Mouse (Mus musculus) liver, adult 2 months (tissue): ENCODE measurements around the gene Gabpa. TPM values are rescaled to one million over a fixed set of nuclear protein-coding genes. Genes with fewer than 3 reads are reported as not detected.
A peak's percentile ranks its signal among the peaks of the same experiment; 100 is the strongest.

ENCODE experiments used
- DNase-seq: peaks from one replicate; pipeline ENCODE4 v3.0.0-alpha.2; 2011; ENCODE audit warnings: low read depth, low spot score; ENCODE audit errors: extremely low read depth
- H3K27ac ChIP-seq: fragments of 200-500 bp; replicated peaks from 2 replicates; pipeline ENCODE4 v1.5.1; 2012; ENCODE audit warnings: low read depth, mild to moderate bottlenecking, control low read depth, inconsistent platforms, low read length; ENCODE audit not compliant: insufficient read depth
- H3K27me3 ChIP-seq: fragments of 200-500 bp; 2 replicates; pipeline ENCODE4 v1.6.1; 2012; ENCODE audit warnings: mild to moderate bottlenecking, moderate library complexity, low read length, inconsistent platforms; ENCODE audit not compliant: control insufficient read depth, insufficient read depth
- H3K36me3 ChIP-seq: fragments of 200-500 bp; 2 replicates; pipeline ENCODE4 v1.6.1; 2012; ENCODE audit warnings: low read length, inconsistent platforms; ENCODE audit not compliant: control insufficient read depth, insufficient read depth
- H3K4me1 ChIP-seq: fragments of 200-500 bp; 2 replicates; pipeline ENCODE4 v1.6.1; 2011; ENCODE audit warnings: low read length; ENCODE audit not compliant: control insufficient read depth, insufficient read depth
- H3K4me3 ChIP-seq: fragments of 200-500 bp; 2 replicates; pipeline ENCODE4 v1.5.1; 2011; ENCODE audit warnings: low read depth, mild to moderate bottlenecking, control low read depth, low read length, moderate library complexity; ENCODE audit not compliant: insufficient read depth
- H3K79me2 ChIP-seq: fragments of 200-500 bp; 2 replicates; pipeline ENCODE4 v1.6.1; 2012; ENCODE audit warnings: inconsistent platforms, mild to moderate bottlenecking, low read length, moderate library complexity; ENCODE audit not compliant: control insufficient read depth, insufficient read depth
- H3K9ac ChIP-seq: fragments of 200-500 bp; 2 replicates; pipeline ENCODE4 v1.6.1; 2012; ENCODE audit warnings: low read depth, mild to moderate bottlenecking, control low read depth, inconsistent platforms, low read length
- CTCF ChIP-seq: fragments of 200-500 bp; IDR thresholded peaks from 2 replicates; pipeline ENCODE4 v1.5.1; 2011; ENCODE audit warnings: low read depth, low read length, control low read depth
- POLR2A ChIP-seq: fragments of 200-500 bp; IDR thresholded peaks from 2 replicates; pipeline ENCODE4 v1.6.1; 2011; ENCODE audit warnings: low read length, control low read depth; ENCODE audit not compliant: insufficient read depth; ENCODE audit errors: extremely low read depth
- WGBS: fragments of 180-500 bp; shearing (Covaris S2); methylation state at CpG from one replicate; pipeline ENCODE4 v1.1.7; 2018; 5-methylcytosine and 5-hydroxymethylcytosine counted together
- polyA plus RNA-seq: library from polyadenylated mRNA; depleted of rRNA; stranded (reverse); fragments of >200 nt; gene quantifications from 2 replicates; pipeline ENCODE4 v1.2.3, GENCODE M21; 2012; rRNA removed
- total RNA-seq: library from RNA; depleted of rRNA; stranded (reverse); fragments of >200 nt; gene quantifications from 2 replicates; pipeline ENCODE4 v1.2.3, GENCODE M21; 2014; rRNA removed

Gene Gabpa
- total RNA-seq, result 32.3 and 36.4 TPM in 2 replicates
- polyA plus RNA-seq, result 5.8 and 6.7 TPM in 2 replicates

DNA sequence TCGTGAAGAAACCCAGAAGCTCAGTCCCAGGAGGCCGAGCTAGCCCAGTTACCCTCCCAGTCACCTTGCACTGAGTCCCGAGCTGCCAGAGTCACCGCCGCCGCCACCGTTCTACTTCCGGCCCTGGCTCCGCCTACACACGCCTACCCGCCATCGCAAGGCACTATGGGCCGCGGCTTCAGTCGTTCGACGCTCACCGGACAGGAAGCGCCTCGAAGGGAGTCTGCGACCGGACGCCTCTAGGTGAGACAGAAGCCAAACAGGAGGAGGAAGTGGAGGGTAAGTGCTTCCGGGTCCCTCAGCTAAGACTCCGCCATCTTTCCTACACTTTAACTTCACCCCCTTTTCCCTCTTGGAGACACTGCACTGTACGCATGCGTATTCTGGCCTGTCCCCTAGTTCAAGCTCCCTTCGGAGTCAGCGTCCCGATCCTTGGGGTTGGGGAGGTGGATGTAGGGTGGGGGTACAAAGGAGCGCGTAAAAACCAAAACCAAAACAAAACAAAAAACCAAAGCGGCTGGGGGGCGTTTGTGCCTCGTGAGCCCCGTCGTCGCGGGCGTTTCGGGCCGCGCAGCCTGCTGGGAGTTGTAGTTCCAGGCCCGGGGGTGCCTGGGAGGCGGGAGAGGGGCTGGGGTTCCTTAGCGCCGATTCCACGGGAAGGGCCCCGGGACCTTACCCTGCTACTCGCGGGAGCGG is at the start of gene Gabpa:
Gene Gabpa, plus strand, starts transcription at position 181 of the 696 bp plus-strand sequence.
- peaks cover 21% of the 10 kb centered on the region for H3K79me2 ChIP-seq
- H3K4me1 ChIP-seq, result peaks cover 14% of the 10 kb centered on the region; the same call in 1 of the 2 replicates
- DNase-seq, result peak; percentile 98
- peak within 1 kb of the TSS; percentile 86 for H3K4me3 ChIP-seq
- H3K27me3 ChIP-seq, result no peaks in the 10 kb centered on the region
- under 1% methylated on average over 52 of the region's 52 CpGs for WGBS
- TF ChIP-seq POLR2A (peak; percentile 85; the same call in 1 of the 2 replicates), CTCF (no peak)
- H3K9ac ChIP-seq, result peak within 1 kb of the TSS; percentile 98
- peak within 1 kb of the TSS; percentile 98 for H3K27ac ChIP-seq
- H3K36me3 ChIP-seq, result peaks cover 24% of the 10 kb centered on the region

- no peaks in the 10 kb centered on the region for H3K4me1 ChIP-seq
- no peaks in the 10 kb centered on the region for H3K36me3 ChIP-seq
- DNase-seq, result no peak
- H3K79me2 ChIP-seq, result no peaks in the 10 kb centered on the region
- no peak overlapping the region for H3K4me3 ChIP-seq
- WGBS, result 55% methylated on average over 7 of the region's 7 CpGs
- no peak overlapping the region for H3K9ac ChIP-seq
- TF ChIP-seq CTCF, result no peak
- no peak for TF ChIP-seq POLR2A
- H3K27ac ChIP-seq, result no peak overlapping the region
- H3K27me3 ChIP-seq, result no peaks in the 10 kb centered on the region
Observed at GRCm38 (mm10) chr16:84784966-84785365, 49.8 kb upstream of the Gabpa start.

- no peak for DNase-seq
- Histone ChIP-seq H3K79me2 (no peaks in the 10 kb centered on the region), H3K9ac (no peak overlapping the region), H3K27ac (no peak overlapping the region), H3K4me3 (no peak overlapping the region), H3K4me1 (no peaks in the 10 kb centered on the region; the same call in 1 of the 2 replicates), H3K27me3 (no peaks in the 10 kb centered on the region), H3K36me3 (no peaks in the 10 kb centered on the region)
- 66% methylated on average over 2 of the region's 2 CpGs for WGBS
- no peak for TF ChIP-seq POLR2A
- TF ChIP-seq CTCF, result no peak
Observed at GRCm38 (mm10) chr16:84790595-84791165, 44.0 kb upstream of the Gabpa start.

- Histone ChIP-seq H3K4me1 (no peaks in the 10 kb centered on the region; the same call in 1 of the 2 replicates), H3K27me3 (no peaks in the 10 kb centered on the region), H3K27ac (no peak overlapping the region), H3K79me2 (no peaks in the 10 kb centered on the region), H3K36me3 (no peaks in the 10 kb centered on the region), H3K9ac (no peak overlapping the region), H3K4me3 (no peak overlapping the region)
- no peak for DNase-seq
- TF ChIP-seq CTCF (no peak), POLR2A (no peak)
- WGBS, result 94% methylated on average over 14 of the region's 14 CpGs
Observed at GRCm38 (mm10) chr16:84793401-84793800, 41.3 kb upstream of the Gabpa start.

DNA sequence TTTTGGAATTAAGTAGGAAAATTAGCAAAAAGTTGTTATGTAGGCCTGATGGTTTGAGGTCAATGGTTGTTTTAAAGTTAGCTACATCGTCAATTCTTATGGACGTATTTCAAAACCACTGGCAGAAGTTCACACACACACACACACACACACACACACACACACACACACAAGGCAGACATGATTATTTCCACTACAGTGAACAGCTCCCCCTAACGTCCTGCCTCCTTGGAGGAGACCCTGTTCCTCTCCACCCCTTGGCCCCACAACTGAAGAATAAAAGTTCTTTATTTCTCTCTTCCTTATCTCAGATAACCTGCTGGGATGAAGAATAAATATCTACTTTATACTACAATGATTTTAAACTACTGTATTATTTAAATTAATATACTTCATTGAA is 39.4 kb upstream of the Gabpa start:
- no peak for TF ChIP-seq POLR2A
- TF ChIP-seq CTCF, result 0 out of 2 replicates have a peak, but pooled peaks have one; percentile 15
- 31% methylated on average over 3 of the region's 3 CpGs for WGBS
- no peaks in the 10 kb centered on the region for H3K27me3 ChIP-seq
- no peak overlapping the region for H3K27ac ChIP-seq
- H3K4me1 ChIP-seq, result no peaks in the 10 kb centered on the region; the same call in 1 of the 2 replicates
- DNase-seq, result peak; percentile 22
- H3K4me3 ChIP-seq, result no peak overlapping the region
- no peak overlapping the region for H3K9ac ChIP-seq
- H3K36me3 ChIP-seq, result no peaks in the 10 kb centered on the region
- no peaks in the 10 kb centered on the region for H3K79me2 ChIP-seq

DNA sequence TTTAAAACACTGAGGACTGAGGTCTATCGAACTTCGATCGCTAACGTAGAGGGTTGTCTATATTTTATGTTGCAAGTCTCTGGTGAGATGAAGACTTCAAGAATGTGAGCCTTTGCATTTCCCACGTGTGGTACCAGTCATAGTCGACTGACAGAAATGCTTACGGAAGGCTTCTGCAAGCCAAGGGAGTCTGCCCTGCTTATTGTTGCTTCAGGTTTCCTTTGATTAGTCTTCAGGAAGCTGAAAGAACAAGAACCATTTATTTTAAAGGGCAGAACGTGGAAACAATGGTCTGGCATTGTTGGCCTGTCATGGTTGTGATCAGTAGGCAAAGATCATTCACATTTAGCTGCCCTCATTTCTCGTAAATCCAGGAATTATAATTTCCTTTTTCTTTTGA is 38.0 kb upstream of the Gabpa start:
- Histone ChIP-seq H3K4me1 (no peaks in the 10 kb centered on the region; the same call in 1 of the 2 replicates), H3K36me3 (no peaks in the 10 kb centered on the region), H3K9ac (no peak overlapping the region), H3K4me3 (no peak overlapping the region), H3K27ac (no peak overlapping the region), H3K27me3 (no peaks in the 10 kb centered on the region), H3K79me2 (no peaks in the 10 kb centered on the region)
- TF ChIP-seq POLR2A (no peak), CTCF (no peak)
- DNase-seq, result no peak
- 78% methylated on average over 9 of the region's 9 CpGs for WGBS
